Mouse (Mus musculus) kidney, postnatal 14 days (tissue): ENCODE data around the gene Cyp46a1.

ENCODE experiments used
- DNase-seq: peaks from one replicate; pipeline ENCODE4 v3.0.0; 2022; ENCODE audit warnings: mixed read lengths

The Cyp46a1 gene

GRCm38 (mm10) chr12:108312432-108312851 lies 21.7 kb upstream of the Cyp46a1 start:
- peak; percentile 70 for DNase-seq

GRCm38 (mm10) chr12:108313244-108313772 lies 20.9 kb upstream of the Cyp46a1 start:
- no peak for DNase-seq

DNA sequence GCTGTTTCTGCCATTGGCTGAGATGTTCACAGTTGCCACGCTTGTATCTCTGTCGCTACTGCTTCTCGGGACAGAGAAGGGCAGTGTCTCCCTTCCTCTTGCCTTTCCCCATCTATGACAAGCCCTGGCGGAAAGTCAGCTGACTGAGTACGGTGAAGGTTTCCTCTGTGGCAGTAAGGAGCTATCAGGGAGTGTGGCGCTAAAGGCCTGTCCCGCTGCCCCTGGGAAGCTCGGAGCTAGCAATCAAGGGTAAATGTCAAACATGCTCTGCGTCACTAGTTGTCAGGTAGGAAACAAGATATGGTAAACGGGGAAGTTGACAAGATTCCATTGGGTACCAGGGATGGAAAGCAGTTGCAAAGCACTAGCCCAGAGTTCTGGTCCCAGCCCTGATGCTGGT lies 18.4 kb upstream of the Cyp46a1 start:
- no peak for DNase-seq

DNA sequence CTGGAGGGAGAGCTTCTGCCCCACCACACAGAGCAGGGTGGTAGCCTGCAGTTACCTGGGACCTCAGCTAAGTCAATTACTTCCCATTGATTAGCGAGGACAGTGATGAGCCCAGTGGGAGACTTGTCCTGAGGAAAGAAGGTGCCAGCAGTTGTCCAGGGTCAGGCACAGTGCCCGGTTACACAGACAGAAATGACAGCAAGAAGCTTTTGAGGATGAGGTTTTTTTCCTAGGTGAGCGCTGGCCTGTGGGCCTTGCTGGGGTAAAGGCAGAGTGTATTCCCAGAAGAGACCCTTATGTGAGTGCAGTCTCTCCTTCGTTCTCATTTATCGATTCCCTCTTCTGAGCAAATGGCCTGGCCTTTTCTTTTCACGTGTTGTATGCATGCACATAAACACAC lies 17.5 kb upstream of the Cyp46a1 start:
- no peak for DNase-seq

DNA sequence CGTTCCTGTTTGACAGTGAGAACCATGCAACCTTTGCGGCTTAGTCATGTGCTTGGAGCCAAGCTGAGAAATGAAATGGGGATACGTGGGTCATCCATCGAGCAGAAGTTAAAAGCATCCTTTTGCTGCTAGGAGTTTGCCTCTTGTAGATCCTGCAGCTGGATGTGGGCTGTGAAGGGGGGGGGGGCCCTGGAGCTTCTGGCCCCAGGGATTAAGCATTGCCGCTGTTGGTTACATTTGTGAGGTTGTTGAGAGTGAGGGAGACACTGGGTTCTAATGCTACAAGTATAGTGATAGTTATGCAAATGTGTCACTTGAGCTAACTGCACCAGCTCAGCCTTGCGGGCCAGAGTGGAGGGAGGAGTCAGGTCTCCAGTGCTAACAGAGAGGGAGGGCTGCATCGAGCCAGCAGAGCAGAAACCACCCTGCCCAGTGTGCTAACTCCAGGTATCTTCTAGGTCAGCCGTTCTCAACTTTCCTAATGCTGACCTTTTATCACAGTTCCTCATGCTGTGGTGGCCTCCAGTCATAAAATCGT lies 16.9 kb upstream of the Cyp46a1 start:
- no peak for DNase-seq

- no peak for DNase-seq
Observed at GRCm38 (mm10) chr12:108317826-108318430, 16.3 kb upstream of the Cyp46a1 start.

DNA sequence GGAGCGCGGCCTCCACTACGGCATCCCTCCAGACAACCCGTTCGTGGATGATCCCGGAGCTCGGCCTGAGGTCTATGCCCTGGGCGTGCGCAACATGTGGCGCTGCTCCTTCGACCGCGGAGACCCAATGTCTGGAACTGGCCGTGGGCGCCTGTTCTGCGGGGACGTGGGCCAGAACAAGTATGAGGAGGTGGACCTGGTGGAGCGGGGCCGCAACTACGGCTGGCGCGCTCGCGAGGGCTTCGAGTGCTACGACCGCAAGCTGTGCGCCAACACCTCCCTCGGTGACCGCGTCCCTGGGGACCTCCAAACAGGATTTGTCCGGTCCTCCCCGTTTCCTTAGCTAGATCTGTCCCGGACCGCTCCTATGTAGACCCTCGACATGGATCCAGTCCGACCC lies 15.7 kb upstream of the Cyp46a1 start:
- DNase-seq = no peak

- DNase-seq = no peak
Observed at GRCm38 (mm10) chr12:108320096-108320495, 14.1 kb upstream of the Cyp46a1 start.

GRCm38 (mm10) chr12:108326401-108326800 lies 7.8 kb upstream of the Cyp46a1 start:
- no peak for DNase-seq

GRCm38 (mm10) chr12:108327889-108328491 lies 6.2 kb upstream of the Cyp46a1 start:
- peak; percentile 42 for DNase-seq

DNA sequence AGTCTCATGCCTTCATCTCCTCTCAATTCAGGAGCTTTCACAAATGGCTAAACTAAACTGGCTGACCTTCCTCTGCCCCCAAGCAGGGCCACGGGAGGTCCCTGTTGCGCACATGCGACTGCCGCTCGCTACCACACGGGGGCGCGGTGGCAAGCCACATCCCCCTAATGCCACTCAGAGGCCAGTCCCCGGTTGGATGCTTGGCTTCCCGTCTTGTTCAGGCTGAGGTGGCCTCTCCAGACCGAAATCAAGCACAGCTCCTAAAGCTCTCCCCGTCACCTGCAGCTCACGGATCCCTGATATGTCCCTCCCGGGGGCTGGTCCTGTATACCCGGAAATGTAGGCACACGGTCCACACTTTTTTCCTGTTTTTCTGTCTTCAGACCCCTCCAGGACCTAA lies 1.1 kb upstream of the Cyp46a1 start:
- peak; percentile 92 for DNase-seq

DNA sequence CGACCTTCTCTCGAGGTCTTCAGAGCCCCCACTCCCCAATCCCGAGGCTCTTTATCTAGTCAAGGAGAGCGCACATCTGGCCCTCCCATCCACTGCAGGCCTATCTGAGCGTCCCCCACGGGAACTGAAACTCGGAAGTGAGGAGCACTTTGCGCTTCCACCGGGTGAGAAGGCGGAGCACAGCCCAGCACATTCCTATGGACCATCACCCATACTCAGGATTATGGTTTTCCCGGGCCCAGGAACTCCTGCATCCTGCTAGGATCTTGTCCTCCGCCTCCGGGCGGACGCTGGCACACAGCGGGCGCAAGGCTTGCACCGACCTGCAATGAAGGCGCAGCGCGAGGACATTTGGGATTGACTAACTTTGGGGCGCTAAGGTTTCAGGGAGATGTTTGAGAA lies 699 bp upstream of the Cyp46a1 start:
- DNase-seq = no peak

- no peak for DNase-seq
Observed at GRCm38 (mm10) chr12:108334529-108334928, 348 bp downstream of the Cyp46a1 start.

DNA sequence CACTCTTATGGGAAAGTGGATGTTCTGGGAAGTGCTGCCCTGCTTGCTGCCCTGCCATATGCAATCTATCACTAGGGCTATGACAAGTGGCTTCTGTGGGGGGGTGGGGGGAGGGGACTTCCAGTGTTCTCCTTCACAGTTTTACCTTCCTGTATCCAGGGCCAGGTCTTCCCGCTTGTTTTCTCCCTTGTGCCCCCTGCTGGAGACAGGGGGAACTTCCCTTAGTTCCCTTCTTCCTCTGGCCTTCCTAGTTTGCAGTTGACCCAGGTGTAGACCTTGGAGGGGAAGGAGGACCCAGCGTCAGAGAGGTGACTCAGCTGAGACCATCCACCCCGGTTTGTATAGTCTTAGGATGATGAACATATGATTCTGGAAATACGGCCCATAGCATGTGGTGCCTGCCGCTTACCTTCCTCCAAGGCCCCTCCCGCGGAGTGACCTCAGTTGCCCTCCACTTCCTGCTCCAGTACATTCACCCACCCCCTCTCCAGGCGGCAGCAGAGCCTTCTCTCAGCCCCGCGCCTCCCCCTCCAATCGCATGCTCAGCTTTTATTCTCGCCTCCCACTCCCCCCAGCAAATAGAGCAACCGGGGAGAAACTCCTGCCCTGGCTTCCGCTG lies 4.5 kb downstream of the Cyp46a1 start:
- DNase-seq = peak; percentile 45

- DNase-seq = no peak
Observed at GRCm38 (mm10) chr12:108348151-108348550, 14.0 kb downstream of the Cyp46a1 start.

DNA sequence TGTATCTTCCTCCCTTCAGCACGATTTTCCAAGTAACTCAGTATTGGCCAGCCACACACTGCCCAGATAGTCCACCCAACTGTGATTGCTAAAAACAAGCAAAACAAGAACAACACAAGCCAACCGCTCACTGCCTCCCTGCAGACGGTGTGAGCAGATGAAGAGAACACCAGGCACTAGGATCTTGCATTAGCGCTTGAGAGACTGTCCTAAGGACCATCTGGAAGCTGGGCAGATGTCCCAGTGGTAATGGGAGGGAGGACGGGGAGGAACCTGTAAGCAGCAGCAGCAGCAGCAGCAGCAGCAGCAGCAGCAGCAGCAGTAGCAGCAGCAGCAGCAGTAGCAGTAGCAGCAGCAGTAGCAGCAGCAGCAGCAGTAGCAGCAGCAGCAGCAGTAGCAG lies 14.8 kb downstream of the Cyp46a1 start:
- DNase-seq = no peak

DNA sequence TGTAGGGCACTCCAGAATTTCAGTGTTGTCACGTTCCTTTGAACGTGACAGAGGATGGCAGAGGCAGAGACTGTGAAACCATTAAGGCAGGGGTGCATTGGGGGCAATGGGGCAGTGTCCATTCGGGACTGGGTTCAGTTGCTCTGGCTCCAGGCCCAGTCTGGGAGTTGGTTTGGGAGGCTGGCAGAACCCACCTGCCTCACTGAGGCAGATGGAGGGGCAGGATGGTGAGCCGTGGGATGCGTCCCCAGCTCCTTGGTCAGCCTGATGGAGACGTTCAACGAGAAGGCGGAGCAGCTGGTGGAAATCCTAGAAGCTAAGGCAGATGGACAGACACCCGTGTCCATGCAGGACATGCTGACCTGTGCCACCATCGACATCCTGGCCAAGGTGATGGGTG lies 16.8 kb downstream of the Cyp46a1 start:
- no peak for DNase-seq

DNA sequence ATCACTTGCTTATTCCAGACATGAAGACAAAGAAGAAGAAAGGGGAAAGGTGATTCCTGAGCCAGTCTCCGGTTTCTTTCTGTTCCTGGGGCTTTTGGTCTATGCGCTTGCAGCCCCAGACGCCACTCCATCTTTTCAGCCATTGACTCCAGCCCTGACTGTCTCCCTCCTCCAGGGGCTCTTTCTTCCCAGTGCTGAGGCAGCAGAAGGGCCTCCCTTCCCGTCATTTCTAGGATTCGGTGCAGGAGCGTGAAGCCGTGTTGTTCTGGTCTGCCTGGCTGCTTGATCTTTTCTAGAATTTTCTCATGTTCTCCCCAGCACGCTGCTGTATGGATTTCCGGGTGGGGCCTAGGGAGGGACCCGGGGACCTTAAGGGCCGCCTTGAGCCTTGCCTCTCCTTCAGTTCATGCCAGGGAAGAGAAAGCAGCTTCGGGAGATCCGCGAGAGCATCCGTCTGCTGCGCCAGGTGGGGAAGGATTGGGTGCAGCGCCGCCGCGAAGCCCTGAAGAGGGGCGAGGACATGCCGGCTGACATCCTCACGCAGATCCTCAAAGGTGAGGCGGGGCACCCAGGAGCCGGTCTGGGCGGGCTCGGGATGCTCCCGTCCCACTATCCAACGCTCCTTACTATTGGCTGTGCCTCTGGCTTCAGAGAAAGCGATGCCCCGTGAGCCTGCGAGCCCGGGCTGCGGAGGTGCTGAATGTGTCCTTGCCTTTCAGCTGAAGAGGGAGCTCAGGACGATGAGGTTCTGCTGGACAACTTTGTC lies 18.4 kb downstream of the Cyp46a1 start:
- no peak for DNase-seq

- no peak for DNase-seq
Observed at GRCm38 (mm10) chr12:108354284-108354683, 20.1 kb downstream of the Cyp46a1 start.

- DNase-seq = no peak
Observed at GRCm38 (mm10) chr12:108355271-108355670, 21.1 kb downstream of the Cyp46a1 start.

GRCm38 (mm10) chr12:108355986-108356385 lies 21.8 kb downstream of the Cyp46a1 start:
- no peak for DNase-seq

DNA sequence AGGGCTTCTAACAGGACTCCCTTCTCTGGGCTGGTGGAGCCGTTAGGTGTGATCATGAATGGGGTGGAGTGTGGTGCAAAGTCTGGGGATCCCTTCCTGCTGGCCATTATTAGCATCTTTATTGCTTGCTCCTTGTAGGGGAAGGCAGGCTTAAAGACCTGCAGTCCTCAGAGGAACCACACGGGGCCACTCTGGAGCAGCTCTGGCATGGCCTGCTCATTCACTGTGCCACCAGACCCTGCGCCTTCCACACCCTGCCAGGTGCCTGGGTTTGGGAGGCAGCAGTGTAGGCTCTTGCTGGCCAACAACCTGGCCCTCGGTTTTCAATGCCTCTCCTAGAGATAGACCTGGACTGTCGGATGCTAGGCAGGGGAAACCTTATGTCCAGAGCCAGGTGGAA lies 29.6 kb downstream of the Cyp46a1 start:
- peak; percentile 87 for DNase-seq

- peak; percentile 76 for DNase-seq
Observed at GRCm38 (mm10) chr12:108365340-108365739, 31.2 kb downstream of the Cyp46a1 start.
